Mouse (Mus musculus): ENCODE data around the gene Ets1. TPM values are rescaled to one million over a fixed set of nuclear protein-coding genes. Genes with fewer than 3 reads are reported as not detected.

Gene Ets1
- polyA plus RNA-seq, 1 experiment from 2014 or later = 18.1 TPM

- Histone ChIP-seq H3K27ac (ENCODE audit: low read depth) (peak overlapping the region; percentile 3; the same call in 1 of the 2 replicates), H3K27me3 (ENCODE audit: insufficient read depth, low read length) (no peaks in the 10 kb centered on the region), H3K4me3 (ENCODE audit: low read depth, low read length) (no peak overlapping the region), H3K36me3 (replicated peaks; ENCODE audit: insufficient read depth, low read length) (no peaks in the 10 kb centered on the region; the same call in none of the 2 replicates), H3K9ac (replicated peaks) (no peak overlapping the region), H3K4me2 (ENCODE audit: low read depth, low read length) (no peak overlapping the region), H3K4me1 (ENCODE audit: insufficient read depth) (peaks cover 59% of the 10 kb centered on the region), H3K9me3 (ENCODE audit: low read length) (no peaks in the 10 kb centered on the region)
- ATAC-seq (no peak), DNase-seq (no peak)
- 60% methylated on average over 4 of the region's 4 CpGs for WGBS (ENCODE audit: insufficient replicate concordance)
- TF ChIP-seq CTCF (IDR thresholded peaks at IDR 0.05; ENCODE audit: low read depth) = no peak
These were observed 77.8 kb downstream of the Ets1 start for GRCm38 (mm10) chr9:32713790-32714189.

- Histone ChIP-seq H3K36me3 (replicated peaks; ENCODE audit: insufficient read depth, low read length) (no peaks in the 10 kb centered on the region; the same call in none of the 2 replicates), H3K4me3 (ENCODE audit: low read depth, low read length) (no peak overlapping the region), H3K4me2 (ENCODE audit: low read depth, low read length) (no peak overlapping the region), H3K27ac (ENCODE audit: low read depth) (no peak overlapping the region), H3K9ac (replicated peaks) (no peak overlapping the region), H3K9me3 (ENCODE audit: low read length) (no peaks in the 10 kb centered on the region), H3K27me3 (ENCODE audit: insufficient read depth, low read length) (no peaks in the 10 kb centered on the region), H3K4me1 (ENCODE audit: insufficient read depth) (peaks cover 61% of the 10 kb centered on the region)
- no peak for DNase-seq
- TF ChIP-seq CTCF (IDR thresholded peaks at IDR 0.05; ENCODE audit: low read depth) = no peak
- no peak for TF ChIP-seq EP300 (IDR thresholded peaks at IDR 0.05; ENCODE audit: low read depth)
- 70% methylated on average over 7 of the region's 7 CpGs for WGBS (ENCODE audit: insufficient replicate concordance)
- ATAC-seq = no peak
These were observed 78.5 kb downstream of the Ets1 start for GRCm38 (mm10) chr9:32714487-32714886.

DNA sequence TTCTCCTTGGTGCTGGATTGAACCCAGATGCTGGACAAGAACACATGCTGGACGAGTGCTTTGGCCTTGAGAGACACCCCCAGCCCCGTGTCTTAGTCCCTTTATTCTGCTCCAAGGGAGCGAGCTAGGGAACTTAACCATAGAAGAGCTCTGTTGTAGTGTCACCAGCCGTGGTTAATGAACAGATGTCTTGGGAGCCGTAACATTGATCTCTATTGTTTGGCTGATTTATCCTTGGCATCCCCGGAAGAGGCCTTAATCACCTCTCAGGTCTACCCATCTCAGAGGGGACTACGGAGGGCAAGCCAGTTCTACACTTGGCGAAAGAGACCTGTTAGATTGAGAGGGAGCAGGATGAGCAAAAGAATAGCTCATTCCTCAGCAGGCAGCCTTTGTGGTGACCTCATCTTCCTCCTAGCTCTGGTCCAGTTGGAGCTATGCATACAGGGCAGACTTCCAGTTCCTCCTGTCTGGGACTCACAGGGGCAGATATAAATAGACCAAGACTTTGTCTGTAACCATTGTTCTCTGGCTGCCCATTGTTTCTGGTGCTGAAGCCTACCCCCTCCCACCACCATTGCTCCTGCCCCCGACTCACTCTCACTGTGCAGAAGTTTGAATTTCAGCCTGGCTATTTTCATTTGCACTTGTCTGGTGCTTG, 79.9 kb downstream of the Ets1 start:
- Histone ChIP-seq H3K4me1 (ENCODE audit: insufficient read depth) (peaks cover 60% of the 10 kb centered on the region), H3K9me3 (ENCODE audit: low read length) (no peaks in the 10 kb centered on the region), H3K4me3 (ENCODE audit: low read depth, low read length) (no peak overlapping the region), H3K27me3 (ENCODE audit: insufficient read depth, low read length) (no peaks in the 10 kb centered on the region), H3K27ac (ENCODE audit: low read depth) (no peak overlapping the region), H3K4me2 (ENCODE audit: low read depth, low read length) (no peak overlapping the region), H3K36me3 (replicated peaks; ENCODE audit: insufficient read depth, low read length) (no peaks in the 10 kb centered on the region; the same call in none of the 2 replicates), H3K9ac (replicated peaks) (no peak overlapping the region)
- ATAC-seq (peak; percentile 39; the same call in 1 of the 2 replicates), DNase-seq (no peak)
- TF ChIP-seq EP300 (IDR thresholded peaks at IDR 0.05; ENCODE audit: low read depth) (no peak), CTCF (IDR thresholded peaks at IDR 0.05; ENCODE audit: low read depth) (no peak)
- WGBS (ENCODE audit: insufficient replicate concordance) = 50% methylated on average over 9 of the region's 9 CpGs

- TF ChIP-seq EP300 (IDR thresholded peaks at IDR 0.05; ENCODE audit: low read depth) (no peak), CTCF (IDR thresholded peaks at IDR 0.05; ENCODE audit: low read depth) (no peak)
- no peak overlapping the region for H3K4me2 ChIP-seq (ENCODE audit: low read depth, low read length)
- H3K4me3 ChIP-seq (ENCODE audit: low read depth, low read length) = no peak overlapping the region
- DNase-seq (no peak), ATAC-seq (no peak)
- no peaks in the 10 kb centered on the region for H3K27me3 ChIP-seq (ENCODE audit: insufficient read depth, low read length)
- H3K27ac ChIP-seq (ENCODE audit: low read depth) = peak overlapping the region; percentile 11; the same call in 1 of the 2 replicates
- WGBS (ENCODE audit: insufficient replicate concordance) = 65% methylated on average over 12 of the region's 12 CpGs
- H3K9me3 ChIP-seq (ENCODE audit: low read length) = no peaks in the 10 kb centered on the region
- no peaks in the 10 kb centered on the region; the same call in none of the 2 replicates for H3K36me3 ChIP-seq (replicated peaks; ENCODE audit: insufficient read depth, low read length)
- no peak overlapping the region for H3K9ac ChIP-seq (replicated peaks)
- peaks cover 61% of the 10 kb centered on the region for H3K4me1 ChIP-seq (ENCODE audit: insufficient read depth)
These were observed 81.4 kb downstream of the Ets1 start for GRCm38 (mm10) chr9:32717268-32717920.

DNA sequence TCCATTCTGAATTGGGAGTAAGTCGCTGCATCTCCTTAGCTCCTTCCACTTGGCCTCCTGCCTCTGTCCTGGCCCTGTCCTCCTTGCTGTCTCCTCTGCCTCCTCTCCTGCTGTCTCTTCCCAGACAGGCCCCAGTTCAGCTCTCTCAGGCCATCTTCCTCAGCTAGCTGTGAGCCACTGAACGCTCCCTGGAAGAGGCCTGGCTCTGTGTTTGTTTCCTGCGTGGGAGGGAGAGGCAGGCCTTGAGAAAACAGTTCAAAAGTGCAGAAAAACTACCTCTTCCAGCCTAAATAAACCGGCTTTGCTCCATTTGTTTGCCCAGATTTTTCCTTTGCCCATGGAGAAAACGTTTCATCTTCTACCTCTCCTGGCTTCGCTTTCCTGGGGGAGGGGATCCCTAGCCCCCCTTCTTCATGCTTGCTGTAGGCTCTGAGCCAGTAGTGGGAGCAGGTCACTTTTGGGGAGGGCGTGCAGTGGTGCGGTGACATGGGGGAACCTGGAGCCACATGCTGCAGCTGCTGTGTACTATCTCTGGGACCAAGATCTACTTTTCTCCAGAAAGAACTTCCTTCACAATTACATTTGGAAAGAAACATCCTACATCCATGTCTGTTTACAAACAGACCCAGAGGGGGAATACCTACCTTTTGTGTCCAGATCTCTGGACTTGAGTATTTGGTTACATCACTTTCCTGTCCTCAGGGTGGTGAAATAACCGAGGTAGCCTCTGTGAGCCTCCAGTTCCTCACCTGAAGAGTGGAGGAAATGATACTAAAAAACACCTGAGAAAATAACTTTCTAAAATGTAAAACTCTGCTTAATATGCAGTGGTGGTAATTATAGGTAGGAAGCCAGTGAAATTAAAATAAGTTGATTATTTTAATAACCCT, 82.2 kb downstream of the Ets1 start:
- Histone ChIP-seq H3K9ac (replicated peaks) (no peak overlapping the region; the same call in 1 of the 2 replicates), H3K27me3 (ENCODE audit: insufficient read depth, low read length) (no peaks in the 10 kb centered on the region), H3K4me2 (ENCODE audit: low read depth, low read length) (peak overlapping the region; percentile 13; the same call in 1 of the 2 replicates), H3K4me1 (ENCODE audit: insufficient read depth) (peaks cover 57% of the 10 kb centered on the region), H3K36me3 (replicated peaks; ENCODE audit: insufficient read depth, low read length) (no peaks in the 10 kb centered on the region; the same call in none of the 2 replicates), H3K27ac (ENCODE audit: low read depth) (peak overlapping the region; percentile 52), H3K9me3 (ENCODE audit: low read length) (no peaks in the 10 kb centered on the region), H3K4me3 (ENCODE audit: low read depth, low read length) (no peak overlapping the region)
- WGBS (ENCODE audit: insufficient replicate concordance) = 43% methylated on average over 9 of the region's 9 CpGs
- TF ChIP-seq CTCF (IDR thresholded peaks at IDR 0.05; ENCODE audit: low read depth) (no peak), EP300 (IDR thresholded peaks at IDR 0.05; ENCODE audit: low read depth) (no peak)
- ATAC-seq = peak; percentile 60
- DNase-seq = no peak

DNA sequence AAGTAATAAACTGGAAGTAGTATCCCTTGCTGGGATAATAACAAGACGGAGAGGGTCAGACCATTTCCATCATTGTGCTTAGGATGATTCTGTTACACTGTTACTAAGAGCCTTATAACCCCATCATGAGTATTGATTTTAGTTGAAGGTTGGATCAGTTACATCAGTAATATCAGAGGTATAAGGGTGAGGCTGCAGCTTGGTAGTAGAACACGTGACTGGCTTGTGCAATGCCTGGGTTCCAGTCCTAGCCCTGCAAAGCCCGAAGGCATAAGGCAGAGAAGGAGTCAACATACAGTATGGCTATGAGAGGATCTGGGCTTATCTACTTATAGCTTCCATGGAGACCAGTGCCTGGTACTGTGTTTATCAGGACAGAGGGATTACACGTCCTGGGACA, 82.8 kb downstream of the Ets1 start:
- WGBS (ENCODE audit: insufficient replicate concordance) = 53% methylated on average over 4 of the region's 4 CpGs
- Histone ChIP-seq H3K4me2 (ENCODE audit: low read depth, low read length) (no peak overlapping the region), H3K27ac (ENCODE audit: low read depth) (no peak overlapping the region), H3K27me3 (ENCODE audit: insufficient read depth, low read length) (no peaks in the 10 kb centered on the region), H3K4me3 (ENCODE audit: low read depth, low read length) (no peak overlapping the region), H3K9ac (replicated peaks) (no peak overlapping the region), H3K9me3 (ENCODE audit: low read length) (no peaks in the 10 kb centered on the region), H3K4me1 (ENCODE audit: insufficient read depth) (peaks cover 54% of the 10 kb centered on the region), H3K36me3 (replicated peaks; ENCODE audit: insufficient read depth, low read length) (no peaks in the 10 kb centered on the region; the same call in none of the 2 replicates)
- no peak for TF ChIP-seq CTCF (IDR thresholded peaks at IDR 0.05; ENCODE audit: low read depth)
- no peak for TF ChIP-seq EP300 (IDR thresholded peaks at IDR 0.05; ENCODE audit: low read depth)
- ATAC-seq (peak; percentile 81), DNase-seq (no peak)
